Mouse (Mus musculus): Measurements from ENCODE around the gene Mcmbp. TPM values are rescaled to one million over a fixed set of nuclear protein-coding genes. Genes with fewer than 3 reads are reported as not detected.

Mcmbp gene
- total and polyA plus RNA-seq, 3 experiments: 44.6 to 91.1 TPM; not detected in 1

GRCm38 (mm10) chr7:128664861-128665377 lies 75.4 kb downstream of the Mcmbp start (continued):
- TF ChIP-seq SIN3A (IDR thresholded peaks at IDR 0.05; ENCODE audit: low read length): 0 out of 2 replicates have a peak, but pooled peaks have one; percentile 34
- no peak for TF ChIP-seq CHD2 (IDR thresholded peaks at IDR 0.05; ENCODE audit: low read length)
- TF ChIP-seq MAX (IDR thresholded peaks at IDR 0.05; ENCODE audit: low read length): no peak
- TF ChIP-seq MXI1 (IDR thresholded peaks at IDR 0.05; ENCODE audit: low read depth, low read length): no peak; the same call in 1 of the 2 replicates
- TF ChIP-seq USF2 (IDR thresholded peaks at IDR 0.05; ENCODE audit: borderline replicate concordance in 1 of 2, insufficient read depth in 1 of 2, low read depth in 1 of 2, low read length in 2 of 2): no peak
- no peak for TF ChIP-seq UBTF (IDR thresholded peaks at IDR 0.05; ENCODE audit: borderline replicate concordance, insufficient read depth, low read depth, low read length)
- TF ChIP-seq ZMIZ1 (IDR thresholded peaks at IDR 0.05; ENCODE audit: low read depth, low read length): no peak
- no peak for TF ChIP-seq MAZ (IDR thresholded peaks at IDR 0.05; ENCODE audit: low read depth, low read length)
- TF ChIP-seq MEF2A (IDR thresholded peaks at IDR 0.05; ENCODE audit: extremely low read depth, insufficient replicate concordance, low read depth, low read length, poor library complexity, severe bottlenecking): no peak
- TF ChIP-seq SMC3 (IDR thresholded peaks at IDR 0.05; ENCODE audit: low read depth, low read length): no peak
- TF ChIP-seq TCF12 (IDR thresholded peaks at IDR 0.05; ENCODE audit: low read depth, low read length): 0 out of 2 replicates have a peak, but pooled peaks have one; percentile 35
- TF ChIP-seq MYC (IDR thresholded peaks at IDR 0.05; ENCODE audit: low read depth, low read length): no peak
- TF ChIP-seq MAFK (IDR thresholded peaks at IDR 0.05; ENCODE audit: borderline replicate concordance, low read depth, low read length): no peak
- TF ChIP-seq TBP (IDR thresholded peaks at IDR 0.05; ENCODE audit: low read depth, low read length): no peak
- no peak for TF ChIP-seq ZC3H11A (IDR thresholded peaks at IDR 0.05; ENCODE audit: low read depth, low read length)
- no peak for TF ChIP-seq RCOR1 (IDR thresholded peaks at IDR 0.05; ENCODE audit: low read depth, low read length)
- no peak for TF ChIP-seq E2F4 (IDR thresholded peaks at IDR 0.05; ENCODE audit: borderline replicate concordance, low read depth, low read length)
- TF ChIP-seq GABPA (IDR thresholded peaks at IDR 0.05; ENCODE audit: low read depth, low read length): no peak
- no peak for TF ChIP-seq ZKSCAN1 (IDR thresholded peaks at IDR 0.05; ENCODE audit: low read depth, low read length)

DNA sequence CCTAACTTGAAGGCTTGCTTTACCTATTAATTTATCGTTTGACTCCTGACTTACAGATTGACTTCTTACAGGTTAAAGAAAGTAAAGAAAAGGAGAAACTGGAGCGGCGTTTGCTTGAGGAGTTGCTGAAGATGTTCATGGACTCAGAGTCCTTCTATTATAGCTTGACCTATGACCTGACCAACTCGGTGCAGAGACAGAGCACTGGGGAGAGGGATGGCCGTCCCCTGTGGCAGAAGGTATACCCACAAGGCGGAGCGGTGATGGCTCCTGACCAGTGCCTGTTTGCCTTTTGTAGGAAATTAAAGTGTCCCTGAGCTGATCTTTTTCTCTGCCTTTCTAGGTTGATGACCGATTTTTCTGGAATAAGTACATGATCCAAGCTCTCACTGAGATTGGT lies 76.4 kb downstream of the Mcmbp start:
- H3K9ac ChIP-seq (ENCODE audit: control insufficient read depth, low read depth, low read length, poor library complexity, severe bottlenecking): no peak overlapping the region
- no peak for DNase-seq (ENCODE audit: low read depth, low spot score)
- H3K27me3 ChIP-seq (ENCODE audit: control insufficient read depth in 1 of 2, insufficient read depth in 2 of 2, low read length in 2 of 2): no peaks in the 10 kb centered on the region
- peaks cover 14 to 16% of the 10 kb centered on the region in 2 experiments for H3K4me1 ChIP-seq (ENCODE audit: control insufficient read depth in 1 of 2, insufficient read depth in 2 of 2, low read length in 2 of 2)
- no peaks in the 10 kb centered on the region for H3K79me2 ChIP-seq (ENCODE audit: control insufficient read depth, insufficient read depth, low read length, poor library complexity)
- no peak overlapping the region for H3K4me3 ChIP-seq (ENCODE audit: control insufficient read depth in 1 of 2, insufficient read depth in 1 of 2, low read depth in 2 of 2, low read length in 2 of 2)
- no peak overlapping the region for H3K27ac ChIP-seq (ENCODE audit: control insufficient read depth, low read depth, low read length)
- TF ChIP-seq TAL1 (IDR thresholded peaks at IDR 0.05; ENCODE audit: low read length) (no peak), MAX (IDR thresholded peaks at IDR 0.05; ENCODE audit: low read length) (no peak), UBTF (IDR thresholded peaks at IDR 0.05; ENCODE audit: borderline replicate concordance, insufficient read depth, low read depth, low read length) (no peak), RAD21 (IDR thresholded peaks at IDR 0.05; ENCODE audit: low read depth, low read length) (no peak), HCFC1 (IDR thresholded peaks at IDR 0.05; ENCODE audit: low read depth, low read length) (no peak), USF1 (IDR thresholded peaks at IDR 0.05; ENCODE audit: low read depth, low read length) (no peak), USF2 (IDR thresholded peaks at IDR 0.05; ENCODE audit: borderline replicate concordance in 1 of 2, insufficient read depth in 1 of 2, low read depth in 1 of 2, low read length in 2 of 2) (no peak), MAFK (IDR thresholded peaks at IDR 0.05; ENCODE audit: borderline replicate concordance, low read depth, low read length) (no peak), POLR2AphosphoS5 (IDR thresholded peaks at IDR 0.05; ENCODE audit: borderline replicate concordance, low read depth, low read length) (no peak), SIN3A (IDR thresholded peaks at IDR 0.05; ENCODE audit: low read length) (no peak), TBP (IDR thresholded peaks at IDR 0.05; ENCODE audit: low read depth, low read length) (no peak), ZKSCAN1 (IDR thresholded peaks at IDR 0.05; ENCODE audit: low read depth, low read length) (no peak), ELF1 (IDR thresholded peaks at IDR 0.05; ENCODE audit: low read depth, low read length) (no peak), NELFE (IDR thresholded peaks at IDR 0.05; ENCODE audit: low read depth, low read length) (no peak), CHD2 (IDR thresholded peaks at IDR 0.05; ENCODE audit: low read length) (no peak)
- H3K36me3 ChIP-seq (ENCODE audit: control insufficient read depth in 1 of 2, insufficient read depth in 2 of 2, low read length in 2 of 2): peaks cover 0 to 19% of the 10 kb centered on the region in 2 experiments; a peak in 2 of 4 replicates
- no peaks in the 10 kb centered on the region for H3K9me3 ChIP-seq (replicated peaks; ENCODE audit: insufficient read depth, low read length)
